Mouse (Mus musculus): ENCODE data around the gene Dock9.

DNA sequence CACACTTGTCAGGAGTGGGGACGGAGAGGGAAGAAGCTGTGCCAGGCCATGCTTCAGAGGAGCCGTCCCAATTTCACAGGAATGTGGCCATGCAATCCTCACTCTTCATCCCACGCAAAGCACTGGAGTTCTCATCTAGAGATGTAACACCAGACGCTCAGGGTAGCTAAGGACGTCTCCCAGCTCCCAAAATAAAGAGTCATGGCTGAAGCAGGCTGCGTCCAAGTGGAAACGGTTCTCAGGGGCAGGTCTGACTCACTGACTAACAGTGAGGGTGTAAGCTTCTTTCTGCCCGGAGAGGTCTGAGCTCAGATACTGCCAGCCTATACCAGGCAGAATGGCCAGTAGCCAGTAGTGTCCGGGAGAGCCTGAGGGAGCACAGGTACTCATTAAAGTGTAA, 201.0 kb downstream of the Dock9 start:
- no peak for TF ChIP-seq POLR2A (IDR thresholded peaks at IDR 0.05; ENCODE audit: extremely low read depth, insufficient read depth, low read length)
- TF ChIP-seq CTCF (IDR thresholded peaks at IDR 0.05; ENCODE audit: extremely low read depth, insufficient read depth, low read length), result no peak

Data from cortical plate, adult 2 months (tissue).